Mouse (Mus musculus): ENCODE results near the gene Hs3st3a1. TPM values are rescaled to one million over a fixed set of nuclear protein-coding genes. Genes with fewer than 3 reads are reported as not detected.

Gene Hs3st3a1
- polyA plus RNA-seq, 1 experiment from 2014 or later, result 5.5 TPM

DNA sequence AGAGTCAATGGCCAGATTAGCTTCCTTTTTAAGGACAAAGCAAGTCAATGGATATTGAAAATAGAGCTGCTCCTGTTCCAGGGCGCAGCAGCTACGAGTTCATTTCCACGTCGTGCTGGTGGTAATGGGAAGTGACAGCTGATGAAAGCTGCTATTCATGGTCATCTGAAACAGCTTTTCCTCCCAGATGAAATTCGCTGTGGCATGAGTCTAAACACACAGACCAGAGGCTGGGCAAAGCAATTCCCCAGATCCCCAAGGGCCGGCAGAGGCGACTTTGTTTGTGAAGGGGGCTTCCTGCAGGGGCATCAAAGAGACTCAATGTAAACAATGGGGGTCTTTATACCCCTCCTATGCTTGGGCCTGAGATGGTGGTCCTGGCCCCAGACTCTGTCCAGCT is 114.2 kb downstream of the Hs3st3a1 start:
- Histone ChIP-seq H3K9me3 (ENCODE audit: control insufficient read depth, low read length) (no peaks in the 10 kb centered on the region), H3K4me3 (ENCODE audit: low read depth, low read length) (no peak overlapping the region), H3K9ac (ENCODE audit: low read length) (no peak overlapping the region), H3K27ac (replicated peaks; ENCODE audit: low read depth, low read length) (no peak overlapping the region), H3K27me3 (ENCODE audit: control insufficient read depth, insufficient read depth, low read length) (0 out of 2 replicates have a peak, but pooled peaks cover 2% of the 10 kb centered on the region), H3K36me3 (ENCODE audit: control insufficient read depth, insufficient read depth, low read length) (no peaks in the 10 kb centered on the region), H3K4me2 (ENCODE audit: low read depth, severe bottlenecking) (no peak overlapping the region), H3K4me1 (ENCODE audit: control insufficient read depth, insufficient read depth, low read length) (0 out of 2 replicates have a peak, but pooled peaks cover 3% of the 10 kb centered on the region)
- DNase-seq (ENCODE audit: low spot score) (peak; percentile 63), ATAC-seq (ENCODE audit: insufficient number of reproducible peaks, low FRiP score, low TSS enrichment, low read depth) (0 out of 2 replicates have a peak, but pooled peaks have one; percentile 13)
- WGBS, result 18% methylated on average over 7 of the region's 7 CpGs

DNA sequence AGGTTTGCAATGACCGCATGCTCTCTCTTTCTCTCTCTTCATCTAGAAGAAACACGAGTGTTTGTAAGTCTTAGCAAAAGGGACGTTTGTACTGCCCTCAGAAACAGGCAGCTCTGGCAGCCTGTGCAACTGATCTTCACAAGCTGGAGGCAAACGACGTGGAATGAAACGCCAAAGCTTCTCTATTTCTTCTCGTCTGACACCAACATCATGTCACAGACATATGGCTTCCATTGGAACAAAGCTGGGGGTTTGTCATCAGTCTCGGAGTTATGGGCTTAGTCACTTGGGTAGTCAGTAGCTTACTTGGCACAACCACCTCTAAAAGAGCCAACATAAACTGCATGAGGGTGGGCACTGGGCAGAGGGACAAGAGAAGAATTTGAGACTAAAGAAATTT is 114.8 kb downstream of the Hs3st3a1 start:
- H3K27me3 ChIP-seq (ENCODE audit: control insufficient read depth, insufficient read depth, low read length), result 0 out of 2 replicates have a peak, but pooled peaks cover 2% of the 10 kb centered on the region
- H3K36me3 ChIP-seq (ENCODE audit: control insufficient read depth, insufficient read depth, low read length), result no peaks in the 10 kb centered on the region
- no peak overlapping the region for H3K9ac ChIP-seq (ENCODE audit: low read length)
- H3K27ac ChIP-seq (replicated peaks; ENCODE audit: low read depth, low read length), result no peak overlapping the region
- H3K4me2 ChIP-seq (ENCODE audit: low read depth, severe bottlenecking), result no peak overlapping the region
- ATAC-seq (ENCODE audit: insufficient number of reproducible peaks, low FRiP score, low TSS enrichment, low read depth), result no peak
- H3K9me3 ChIP-seq (ENCODE audit: control insufficient read depth, low read length), result no peaks in the 10 kb centered on the region
- WGBS, result 39% methylated on average over 8 of the region's 8 CpGs
- no peak for DNase-seq (ENCODE audit: low spot score)
- H3K4me3 ChIP-seq (ENCODE audit: low read depth, low read length), result no peak overlapping the region
- H3K4me1 ChIP-seq (ENCODE audit: control insufficient read depth, insufficient read depth, low read length), result 0 out of 2 replicates have a peak, but pooled peaks cover 3% of the 10 kb centered on the region

DNA sequence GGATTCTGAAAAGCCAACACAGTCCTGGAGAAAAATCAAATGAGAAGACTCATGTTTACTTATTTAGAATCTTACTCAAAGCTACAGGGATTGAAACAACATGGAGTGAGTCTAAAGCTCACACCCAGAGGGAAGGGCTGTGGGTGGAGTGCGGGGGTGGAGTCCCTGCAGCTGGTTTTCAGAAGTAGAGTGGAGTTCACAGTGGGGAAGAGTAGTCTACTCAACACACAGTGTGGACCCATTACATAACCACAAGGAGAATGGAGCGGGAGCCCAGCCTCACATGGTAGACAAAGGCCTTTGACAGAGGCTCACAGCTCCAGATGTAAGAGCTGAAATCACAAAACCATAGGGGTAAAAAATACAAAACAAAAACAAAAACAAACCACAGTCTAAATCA is 123.2 kb downstream of the Hs3st3a1 start:
- ATAC-seq (ENCODE audit: insufficient number of reproducible peaks, low FRiP score, low TSS enrichment, low read depth), result no peak
- H3K27ac ChIP-seq (replicated peaks; ENCODE audit: low read depth, low read length), result no peak overlapping the region
- no peaks in the 10 kb centered on the region for H3K27me3 ChIP-seq (ENCODE audit: control insufficient read depth, insufficient read depth, low read length)
- no peaks in the 10 kb centered on the region for H3K4me1 ChIP-seq (ENCODE audit: control insufficient read depth, insufficient read depth, low read length)
- H3K4me2 ChIP-seq (ENCODE audit: low read depth, severe bottlenecking), result no peak overlapping the region
- no peak overlapping the region for H3K9ac ChIP-seq (ENCODE audit: low read length)
- H3K9me3 ChIP-seq (ENCODE audit: control insufficient read depth, low read length), result no peaks in the 10 kb centered on the region
- H3K4me3 ChIP-seq (ENCODE audit: low read depth, low read length), result no peak overlapping the region
- no peaks in the 10 kb centered on the region for H3K36me3 ChIP-seq (ENCODE audit: control insufficient read depth, insufficient read depth, low read length)
- no peak for DNase-seq (ENCODE audit: low spot score)
- WGBS, result 92% methylated on average over 2 of the region's 2 CpGs

DNA sequence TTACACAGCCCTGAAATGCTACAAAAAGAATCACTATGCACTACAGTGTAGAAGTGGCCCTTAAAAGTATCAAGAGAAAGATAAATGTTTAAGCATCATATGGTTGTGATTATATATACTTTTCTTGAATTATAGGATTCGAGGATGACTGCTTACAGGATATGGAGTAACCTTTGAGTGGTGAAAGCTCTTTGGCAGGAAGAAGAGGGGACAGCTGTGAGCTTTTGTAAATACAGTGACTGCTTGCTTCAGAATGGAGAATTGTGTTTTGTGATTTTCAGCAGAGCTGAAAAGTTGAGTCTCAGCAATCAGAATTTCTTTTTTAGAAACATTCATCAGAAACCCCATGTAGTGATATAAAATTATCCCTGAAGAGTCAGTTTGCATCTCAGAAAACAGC is 124.3 kb downstream of the Hs3st3a1 start:
- H3K4me2 ChIP-seq (ENCODE audit: low read depth, severe bottlenecking), result no peak overlapping the region
- WGBS, result 62% methylated on average over 1 of the region's 1 CpGs

DNA sequence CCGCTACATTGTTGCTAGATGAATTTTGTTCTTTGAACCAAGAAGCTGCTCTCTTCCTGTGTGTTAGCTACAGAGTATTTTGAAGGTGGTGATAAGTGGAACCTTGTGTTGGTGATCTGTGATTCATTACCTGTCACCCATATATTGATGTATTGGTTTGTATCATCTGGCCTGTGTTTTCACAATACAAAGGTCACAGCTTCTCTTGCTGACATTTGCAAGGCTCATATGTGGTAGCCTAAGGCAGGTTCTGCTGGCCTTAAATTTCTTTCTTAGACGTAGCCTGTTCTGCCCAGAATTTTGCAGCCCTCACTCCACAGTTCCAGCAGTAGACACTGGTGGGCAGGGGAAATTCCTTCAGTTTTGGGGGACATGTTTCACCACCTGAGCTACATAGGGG is 125.3 kb downstream of the Hs3st3a1 start:
- no peaks in the 10 kb centered on the region for H3K36me3 ChIP-seq (ENCODE audit: control insufficient read depth, insufficient read depth, low read length)
- no peaks in the 10 kb centered on the region for H3K27me3 ChIP-seq (ENCODE audit: control insufficient read depth, insufficient read depth, low read length)
- no peak overlapping the region for H3K9ac ChIP-seq (ENCODE audit: low read length)
- DNase-seq (ENCODE audit: low spot score) (no peak), ATAC-seq (ENCODE audit: insufficient number of reproducible peaks, low FRiP score, low TSS enrichment, low read depth) (no peak)
- no peaks in the 10 kb centered on the region for H3K9me3 ChIP-seq (ENCODE audit: control insufficient read depth, low read length)
- no peaks in the 10 kb centered on the region for H3K4me1 ChIP-seq (ENCODE audit: control insufficient read depth, insufficient read depth, low read length)
- no peak overlapping the region for H3K4me3 ChIP-seq (ENCODE audit: low read depth, low read length)
- H3K27ac ChIP-seq (replicated peaks; ENCODE audit: low read depth, low read length), result no peak overlapping the region
- WGBS, result 44% methylated on average over 2 of the region's 2 CpGs
- no peak overlapping the region for H3K4me2 ChIP-seq (ENCODE audit: low read depth, severe bottlenecking)

More for the DNA sequence above, 124.3 kb downstream of the Hs3st3a1 start:
- DNase-seq (ENCODE audit: low spot score), result no peak
- ATAC-seq (ENCODE audit: insufficient number of reproducible peaks, low FRiP score, low TSS enrichment, low read depth), result no peak
- Histone ChIP-seq H3K27ac (replicated peaks; ENCODE audit: low read depth, low read length) (no peak overlapping the region), H3K9ac (ENCODE audit: low read length) (no peak overlapping the region), H3K36me3 (ENCODE audit: control insufficient read depth, insufficient read depth, low read length) (no peaks in the 10 kb centered on the region), H3K4me3 (ENCODE audit: low read depth, low read length) (no peak overlapping the region), H3K9me3 (ENCODE audit: control insufficient read depth, low read length) (no peaks in the 10 kb centered on the region), H3K27me3 (ENCODE audit: control insufficient read depth, insufficient read depth, low read length) (no peaks in the 10 kb centered on the region), H3K4me1 (ENCODE audit: control insufficient read depth, insufficient read depth, low read length) (no peaks in the 10 kb centered on the region)

DNA sequence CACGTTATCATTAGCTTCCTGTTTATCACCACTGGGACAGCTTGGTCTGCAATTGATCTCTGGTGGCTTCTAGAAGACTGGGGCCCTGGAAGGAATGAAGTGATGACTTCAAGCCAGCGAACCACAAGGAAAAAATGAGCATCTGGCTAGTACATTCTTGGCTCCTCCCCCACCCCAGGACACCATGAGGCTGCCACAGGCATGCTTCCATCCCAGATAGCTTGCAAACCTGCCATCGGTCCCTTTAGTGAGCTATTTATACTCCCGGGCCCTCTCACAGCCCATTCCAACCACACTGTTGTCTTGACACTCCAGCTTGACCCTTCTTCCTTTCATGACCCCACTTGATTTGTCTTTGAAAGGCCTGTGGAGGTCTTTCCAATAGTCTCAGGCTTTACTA is 127.6 kb downstream of the Hs3st3a1 start:
- no peaks in the 10 kb centered on the region for H3K9me3 ChIP-seq (ENCODE audit: control insufficient read depth, low read length)
- no peaks in the 10 kb centered on the region for H3K4me1 ChIP-seq (ENCODE audit: control insufficient read depth, insufficient read depth, low read length)
- DNase-seq (ENCODE audit: low spot score), result no peak
- no peak overlapping the region for H3K9ac ChIP-seq (ENCODE audit: low read length)
- no peak overlapping the region for H3K27ac ChIP-seq (replicated peaks; ENCODE audit: low read depth, low read length)
- no peaks in the 10 kb centered on the region for H3K36me3 ChIP-seq (ENCODE audit: control insufficient read depth, insufficient read depth, low read length)
- H3K27me3 ChIP-seq (ENCODE audit: control insufficient read depth, insufficient read depth, low read length), result no peaks in the 10 kb centered on the region
- H3K4me2 ChIP-seq (ENCODE audit: low read depth, severe bottlenecking), result no peak overlapping the region
- 45% methylated on average over 4 of the region's 4 CpGs for WGBS
- ATAC-seq (ENCODE audit: insufficient number of reproducible peaks, low FRiP score, low TSS enrichment, low read depth), result no peak
- H3K4me3 ChIP-seq (ENCODE audit: low read depth, low read length), result no peak overlapping the region

Other genes starting within 250 kb of the Hs3st3a1 start
- 2.4 and 3.4 TPM in 2 replicates for gene F930015N05Rik, start 1.3 kb downstream of the Hs3st3a1 start, polyA plus RNA-seq (2014; fragmentation: Nextera tagmentation; extraction: Ambion mirVana)